Mouse (Mus musculus) lung, adult 2 months (tissue): ENCODE results near the gene Dnah8.

ENCODE experiments used
- CTCF ChIP-seq: fragments of 200-500 bp; IDR thresholded peaks from 2 replicates; pipeline ENCODE4 v1.5.1; 2011; ENCODE audit warnings: mild to moderate bottlenecking, low read length, control low read depth; ENCODE audit not compliant: insufficient read depth
- POLR2A ChIP-seq: fragments of 200-500 bp; IDR thresholded peaks from 2 replicates; pipeline ENCODE4 v1.6.1; 2011; ENCODE audit warnings: low read depth, mild to moderate bottlenecking, control low read depth, low read length, borderline replicate concordance; ENCODE audit errors: extremely low read depth

GRCm38 (mm10) chr17:30825731-30826304 lies 201.7 kb downstream of the Dnah8 start:
- TF ChIP-seq CTCF = no peak
- no peak for TF ChIP-seq POLR2A
